Mouse (Mus musculus) spleen, adult 2 months (tissue): ENCODE data around the gene Nhsl2.

Experiments
- CTCF ChIP-seq: fragments of 200-500 bp; IDR thresholded peaks from 2 replicates; pipeline ENCODE4 v1.5.1; 2011; ENCODE audit warnings: mild to moderate bottlenecking, inconsistent platforms; ENCODE audit not compliant: insufficient read depth, insufficient read length, insufficient replicate concordance; ENCODE audit errors: extremely low read depth
- POLR2A ChIP-seq: fragments of 200-500 bp; IDR thresholded peaks from 2 replicates; pipeline ENCODE4 v1.6.1; 2011; ENCODE audit warnings: low read depth, low read length, inconsistent platforms

- no peak for TF ChIP-seq CTCF
- TF ChIP-seq POLR2A: no peak
Observed at GRCm38 (mm10) chrX:101877840-101878239, 28.7 kb downstream of the Nhsl2 start.
